Mouse (Mus musculus) G1E (cell line): ENCODE measurements at regions not wholly inside any gene's neighbourhood (a gene's known extent, or its start where the extent isn't known, plus 50 kb on each side); places are given as distances from the start of the nearest gene placed in this dataset.

Experiments used
- ATAC-seq: 2 replicates; pipeline ENCODE4 v1.8.0; 2016; ENCODE audit warnings: mild to moderate bottlenecking; ENCODE audit not compliant: insufficient number of reproducible peaks, poor library complexity, low FRiP score, severe bottlenecking; ENCODE audit errors: extremely low read depth
- DNase-seq: peaks from one replicate; pipeline ENCODE4 v3.0.0; 2012; ENCODE audit warnings: low spot score
- H3K27me3 ChIP-seq: 2 replicates; pipeline ENCODE4 v1.6.1; 2012; ENCODE audit warnings: mild to moderate bottlenecking, low read length, inconsistent platforms; ENCODE audit not compliant: insufficient read depth
- H3K36me3 ChIP-seq: replicated peaks from 2 replicates; pipeline ENCODE3; 2012; ENCODE audit warnings: mild to moderate bottlenecking, inconsistent platforms
- H3K4me1 ChIP-seq: 2 replicates; pipeline ENCODE4 v1.6.1; 2012; ENCODE audit warnings: low read depth, low read length, inconsistent platforms, mixed read lengths; ENCODE audit not compliant: insufficient read depth
- H3K4me3 ChIP-seq: 2 replicates; pipeline ENCODE4 v1.5.1; 2012; ENCODE audit warnings: low read depth, mild to moderate bottlenecking, inconsistent platforms, low read length, moderate library complexity, mixed read lengths
- H3K9me3 ChIP-seq: replicated peaks from 2 replicates; pipeline ENCODE4 v1.6.1; 2012; ENCODE audit warnings: inconsistent platforms
- CTCF ChIP-seq: IDR thresholded peaks from 2 replicates; pipeline ENCODE4 v1.5.1; 2012; ENCODE audit warnings: low read depth, low read length, inconsistent platforms, mixed read lengths
- GATA1 ChIP-seq: IDR thresholded peaks from 2 replicates; pipeline ENCODE4 v1.6.1; 2012; ENCODE audit warnings: borderline replicate concordance, low read length, inconsistent platforms, mixed read lengths
- GATA2 ChIP-seq: IDR thresholded peaks from 2 replicates; pipeline ENCODE4 v1.6.1; 2012; ENCODE audit warnings: low read depth, low read length, inconsistent platforms, borderline replicate concordance
- POLR2AphosphoS5 ChIP-seq: IDR thresholded peaks from 2 replicates; pipeline ENCODE4 v1.6.1; 2012; ENCODE audit warnings: low read depth, low read length, inconsistent platforms; ENCODE audit not compliant: insufficient replicate concordance
- TAL1 ChIP-seq: conservative IDR thresholded peaks from 2 replicates; pipeline ENCODE4 v1.6.1; 2012; ENCODE audit warnings: low read depth, low read length, inconsistent platforms, mixed read lengths

- DNase-seq (no peak), ATAC-seq (no peak)
- H3K27me3 ChIP-seq, result peaks cover 2% of the 10 kb centered on the region; the same call in 1 of the 2 replicates
- H3K36me3 ChIP-seq, result no peaks in the 10 kb centered on the region
- no peak overlapping the region for H3K4me3 ChIP-seq
- no peaks in the 10 kb centered on the region for H3K9me3 ChIP-seq
- H3K4me1 ChIP-seq, result peaks cover 6% of the 10 kb centered on the region
- TF ChIP-seq GATA2, result no peak
- TF ChIP-seq TAL1, result no peak
- no peak for TF ChIP-seq GATA1
- TF ChIP-seq POLR2AphosphoS5, result no peak
- TF ChIP-seq CTCF, result no peak
Observed at GRCm38 (mm10) chr2:70914372-70914771, 88.8 kb upstream of the Tlk1 start.

GRCm38 (mm10) chr2:70909401-70909800 is 83.9 kb upstream of the Tlk1 start:
- Histone ChIP-seq H3K36me3 (no peaks in the 10 kb centered on the region), H3K4me1 (peaks cover 15% of the 10 kb centered on the region), H3K4me3 (no peak overlapping the region), H3K9me3 (no peaks in the 10 kb centered on the region), H3K27me3 (peaks cover 9% of the 10 kb centered on the region)
- ATAC-seq, result no peak
- no peak for TF ChIP-seq GATA2
- TF ChIP-seq TAL1, result no peak
- no peak for TF ChIP-seq GATA1
- no peak for TF ChIP-seq CTCF
- no peak for TF ChIP-seq POLR2AphosphoS5
- no peak for DNase-seq

DNA sequence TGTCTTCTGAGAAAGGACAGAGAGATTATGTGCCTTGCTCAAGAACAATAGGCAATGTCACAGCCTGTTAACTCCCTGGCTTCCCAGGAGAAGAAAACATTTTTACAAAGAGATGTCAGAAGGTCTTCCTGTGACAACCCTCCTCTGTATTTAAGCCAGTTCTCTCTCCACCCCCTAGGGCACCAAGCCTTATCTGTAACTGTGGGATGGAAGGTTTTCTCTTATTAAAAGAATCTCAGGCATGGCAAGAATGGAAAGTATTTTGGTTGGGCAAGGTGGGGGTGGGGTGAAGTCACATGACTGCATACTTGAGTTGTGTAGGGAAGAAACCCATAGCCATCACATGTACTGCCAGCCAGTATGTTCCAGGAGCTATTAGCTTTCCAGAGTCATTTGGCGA is 83.1 kb upstream of the Tlk1 start:
- Histone ChIP-seq H3K4me1 (peaks cover 15% of the 10 kb centered on the region), H3K36me3 (no peaks in the 10 kb centered on the region), H3K9me3 (no peaks in the 10 kb centered on the region), H3K4me3 (no peak overlapping the region), H3K27me3 (peaks cover 11% of the 10 kb centered on the region)
- DNase-seq, result no peak
- TF ChIP-seq POLR2AphosphoS5 (no peak), GATA2 (no peak), TAL1 (no peak), CTCF (no peak), GATA1 (no peak)
- ATAC-seq, result no peak

DNA sequence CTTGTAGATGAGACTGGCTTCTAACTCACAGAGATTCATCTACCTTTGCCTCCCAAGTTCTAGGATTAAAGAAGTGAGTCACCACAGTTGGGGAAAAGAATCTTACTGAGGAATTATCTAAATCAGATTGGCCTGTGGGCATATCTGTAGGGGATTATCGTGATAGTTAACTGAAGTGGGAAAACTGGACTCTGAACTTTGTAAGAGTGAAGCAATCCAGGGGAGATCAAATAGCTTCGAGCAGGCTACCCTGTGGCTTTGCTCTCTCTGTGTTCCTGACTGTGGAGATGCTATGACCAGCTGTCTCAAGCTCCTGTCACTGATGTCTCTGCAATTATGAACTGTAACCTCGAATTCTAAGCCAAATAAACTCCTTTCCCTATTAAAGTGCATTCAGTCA is 80.7 kb upstream of the Tlk1 start:
- DNase-seq (no peak), ATAC-seq (no peak)
- Histone ChIP-seq H3K36me3 (no peaks in the 10 kb centered on the region), H3K27me3 (peaks cover 21% of the 10 kb centered on the region), H3K9me3 (no peaks in the 10 kb centered on the region), H3K4me3 (no peak overlapping the region), H3K4me1 (peaks cover 14% of the 10 kb centered on the region)
- no peak for TF ChIP-seq CTCF
- TF ChIP-seq GATA1, result no peak
- no peak for TF ChIP-seq POLR2AphosphoS5
- no peak for TF ChIP-seq TAL1
- TF ChIP-seq GATA2, result no peak

- no peaks in the 10 kb centered on the region for H3K36me3 ChIP-seq
- no peak overlapping the region for H3K4me3 ChIP-seq
- H3K4me1 ChIP-seq, result peaks cover 10% of the 10 kb centered on the region
- H3K27me3 ChIP-seq, result peaks cover 38% of the 10 kb centered on the region
- DNase-seq (no peak), ATAC-seq (no peak)
- TF ChIP-seq GATA2, result no peak
- TF ChIP-seq POLR2AphosphoS5, result no peak
- TF ChIP-seq GATA1, result no peak
- TF ChIP-seq CTCF, result no peak
- TF ChIP-seq TAL1, result no peak
- H3K9me3 ChIP-seq, result no peaks in the 10 kb centered on the region
Observed at GRCm38 (mm10) chr2:70904429-70904828, 78.9 kb upstream of the Tlk1 start.

GRCm38 (mm10) chr2:70902196-70902595 is 76.7 kb upstream of the Tlk1 start:
- Histone ChIP-seq H3K4me3 (no peak overlapping the region), H3K36me3 (no peaks in the 10 kb centered on the region), H3K4me1 (peaks cover 2% of the 10 kb centered on the region)

More at GRCm38 (mm10) chr2:70902196-70902595, 76.7 kb upstream of the Tlk1 start:
- ATAC-seq, result no peak
- DNase-seq, result no peak
- H3K27me3 ChIP-seq, result peaks cover 47% of the 10 kb centered on the region
- no peaks in the 10 kb centered on the region for H3K9me3 ChIP-seq
- no peak for TF ChIP-seq GATA2
- no peak for TF ChIP-seq GATA1
- TF ChIP-seq CTCF, result no peak
- no peak for TF ChIP-seq POLR2AphosphoS5
- no peak for TF ChIP-seq TAL1
